Mouse (Mus musculus) left cerebral cortex, postnatal 25 days (tissue): Measurements from ENCODE around the gene Myo3a. TPM values are rescaled to one million over a fixed set of nuclear protein-coding genes. Genes with fewer than 3 reads are reported as not detected.

Experiments used
- DNase-seq, 2 experiments: peaks; one replicate each; pipeline ENCODE4 v3.0.0; 2022; ENCODE audit warnings: low spot score in 2 of 2, mixed read lengths in 1 of 2
- intact Hi-C: fragments of 180-260 bp; cut with DNase I; formaldehyde crosslinking; loops from one replicate; pipeline ENCODE4 v1.15.1; 2025
- total RNA-seq, 2 experiments: library from RNA; stranded (reverse); gene quantifications; 2 replicates each; pipeline ENCODE4 v1.2.3; 2021

Gene Myo3a
- total RNA-seq, 2 experiments from 2014 or later: 0.34 to 0.96 TPM

DNA sequence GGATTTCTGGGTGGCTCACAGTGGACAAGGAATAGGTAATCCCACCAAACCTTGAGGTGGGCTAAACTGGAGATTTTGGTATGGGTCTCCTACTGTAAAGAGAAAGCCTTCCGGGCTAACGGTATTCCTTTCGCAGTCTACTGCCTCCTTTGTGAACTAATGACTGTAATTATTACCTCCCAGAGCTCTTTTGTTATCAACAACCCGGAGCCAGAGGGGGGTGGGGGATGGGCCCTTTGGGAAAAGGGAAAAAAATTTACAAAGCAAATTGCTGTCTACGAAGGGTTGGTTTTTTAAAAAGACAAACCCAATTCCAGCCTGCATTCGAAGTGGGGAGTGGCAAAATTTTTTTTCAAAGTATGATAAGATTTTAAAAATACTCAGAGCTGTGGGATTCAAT lies 392.7 kb downstream of the Myo3a start:
- no peak for DNase-seq
- intact Hi-C loops: no loop called here

DNA sequence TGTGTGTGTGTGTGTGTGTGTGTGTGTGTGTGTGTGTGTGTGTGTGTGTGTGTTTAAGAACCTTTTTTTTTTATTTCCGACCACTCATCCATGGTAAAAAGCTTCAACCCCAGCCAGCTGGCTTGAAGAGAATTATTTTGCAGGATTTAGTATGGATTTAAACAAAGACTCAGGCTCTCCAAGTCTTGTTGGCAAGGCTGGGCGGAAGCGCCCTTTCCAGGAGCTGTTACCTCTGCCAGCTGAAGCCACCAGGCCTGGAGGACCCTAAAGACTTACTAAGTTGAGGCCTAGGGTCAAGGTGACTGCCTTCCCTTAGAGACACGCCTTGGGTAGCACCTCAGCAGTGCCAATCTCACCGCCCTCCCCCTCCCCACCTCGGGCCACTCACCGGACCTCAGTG lies 393.2 kb downstream of the Myo3a start:
- DNase-seq: no peak
- intact Hi-C loops: no loop called here

DNA sequence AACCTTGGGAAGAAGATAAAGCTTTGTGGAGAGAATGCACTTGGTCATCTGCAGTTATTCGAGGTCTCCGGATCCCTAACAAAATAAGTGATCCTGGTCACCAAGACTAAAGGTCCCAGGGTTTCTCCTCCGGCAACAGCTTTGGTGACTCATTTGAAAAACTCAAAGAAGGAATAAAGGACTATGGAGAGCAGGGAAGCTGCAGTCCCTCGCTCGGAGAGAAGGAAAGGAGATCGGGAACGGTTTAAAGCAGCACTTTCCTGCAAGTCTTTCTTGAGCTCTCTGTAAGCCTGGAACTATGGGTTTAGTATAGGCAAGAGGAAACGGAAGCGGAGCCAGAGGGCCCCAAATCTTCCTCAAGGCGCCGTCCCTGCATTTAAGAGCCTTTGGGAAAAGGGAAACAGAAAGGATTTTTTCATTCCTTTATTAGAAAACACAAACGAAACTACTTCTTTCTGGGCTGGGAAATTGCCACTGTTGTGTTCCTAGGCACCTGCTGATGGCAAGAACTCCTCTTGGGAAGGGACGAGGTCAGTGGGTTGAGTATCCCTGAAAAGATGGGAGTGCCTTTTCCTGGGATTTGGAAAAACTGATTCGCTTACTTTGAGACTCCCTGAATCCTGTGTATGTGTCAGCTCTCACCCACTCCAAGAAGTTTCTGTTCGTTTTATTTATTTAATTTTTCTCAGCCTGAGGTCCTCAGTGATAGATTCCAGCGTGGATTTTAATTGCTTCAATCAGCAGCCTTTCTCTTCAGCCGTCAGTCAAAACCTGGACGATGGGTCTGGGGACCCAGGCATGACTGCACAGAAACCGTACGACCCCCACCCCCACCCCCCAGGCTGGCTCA lies 393.9 kb downstream of the Myo3a start:
- intact Hi-C loops: no loop called here
- DNase-seq: peak; percentile 25 to 26

DNA sequence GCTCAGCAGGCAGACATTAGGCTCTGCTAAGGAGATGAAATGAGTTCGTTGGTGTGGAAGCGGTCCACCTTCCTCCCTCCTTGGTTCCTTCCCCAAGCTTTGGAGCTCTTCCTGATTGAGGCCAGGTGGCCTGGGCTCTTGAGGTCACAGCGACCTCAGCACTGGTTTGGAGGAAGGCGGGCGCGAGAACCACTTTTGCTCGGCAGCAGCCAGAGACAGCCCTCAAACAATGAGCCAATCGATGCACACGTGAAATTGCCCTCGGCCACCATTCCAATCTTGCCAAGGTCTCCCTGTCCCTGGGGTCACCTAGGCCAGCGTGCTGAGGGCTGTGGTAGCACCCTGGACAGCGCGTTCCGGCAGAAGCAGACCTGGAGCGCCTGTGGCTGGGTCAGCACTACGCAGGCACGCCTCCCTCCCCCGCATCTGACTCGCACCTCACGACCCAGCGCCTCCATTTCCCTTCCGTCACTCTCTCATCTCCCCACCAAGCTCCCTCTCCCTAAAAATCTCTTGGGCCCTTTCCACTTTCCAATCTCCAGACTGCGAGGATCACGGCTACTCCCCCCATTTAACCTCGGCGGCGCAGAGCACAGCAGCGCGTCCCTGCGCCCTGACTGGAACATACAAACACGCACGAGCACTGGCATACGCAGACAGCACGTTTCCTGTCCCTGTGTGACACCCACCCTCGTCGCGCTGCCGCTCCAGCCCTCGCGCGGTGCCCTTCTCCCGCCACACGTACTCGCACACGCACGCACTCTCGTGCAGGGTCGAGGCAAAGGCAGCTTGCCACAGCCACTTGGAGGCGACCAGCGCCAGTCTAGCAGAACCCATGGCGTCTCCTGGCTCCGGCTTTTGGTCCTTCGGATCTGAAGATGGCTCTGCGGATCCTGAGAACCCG lies 394.8 kb downstream of the Myo3a start, which contains the start of gene Gad2:
Gene Gad2 (plus strand): TSS at position 378 of the 904 bp plus-strand sequence.
- peak; percentile 18 to 20 for DNase-seq
- intact Hi-C loops: no loop called here

DNA sequence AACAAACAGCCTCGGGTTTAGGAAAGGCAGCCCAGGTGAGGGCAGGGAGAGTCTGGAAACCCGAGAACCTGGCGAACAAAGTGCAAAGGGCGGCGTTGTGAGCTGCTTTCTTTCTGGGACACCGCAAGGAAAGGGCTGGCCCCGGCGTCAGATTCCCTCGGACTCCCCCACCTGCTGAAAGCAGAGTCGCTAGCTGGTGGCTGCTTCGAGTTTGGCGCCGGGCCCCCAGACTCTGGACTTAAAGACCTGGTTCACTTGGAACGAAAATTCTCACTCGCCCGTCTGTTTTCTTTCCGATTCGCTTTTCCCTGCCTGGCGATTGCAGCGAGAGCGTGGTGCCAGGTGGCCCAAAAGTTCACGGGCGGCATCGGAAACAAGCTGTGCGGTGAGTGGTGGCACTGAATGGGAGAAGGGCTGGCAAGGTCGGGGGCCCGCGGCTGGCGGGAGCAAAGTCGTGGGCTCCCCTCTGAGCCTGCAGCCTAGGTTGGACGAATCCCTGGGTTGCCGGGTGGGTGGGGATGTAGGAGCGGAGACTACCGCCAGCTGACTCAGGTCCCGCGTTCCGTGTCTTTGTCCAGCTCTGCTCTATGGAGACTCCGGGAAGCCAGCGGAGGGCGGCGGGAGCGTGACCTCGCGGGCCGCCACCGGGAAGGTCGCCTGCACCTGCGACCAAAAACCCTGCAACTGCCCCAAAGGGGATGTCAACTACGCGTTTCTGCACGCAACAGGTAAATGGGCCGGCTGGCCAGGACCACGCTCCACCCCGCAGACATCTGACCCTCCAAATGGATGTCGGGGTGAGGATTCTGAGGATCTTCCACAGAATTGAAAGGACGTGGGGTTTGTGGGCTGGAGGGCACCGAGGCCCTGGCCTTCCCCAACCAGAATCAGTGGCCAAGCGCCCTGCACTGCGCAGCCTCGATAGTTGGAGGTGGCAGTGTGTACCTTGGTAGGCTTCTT lies 396.1 kb downstream of the Myo3a start:
- peak in 1 of 2 experiments; percentile 6 for DNase-seq
- intact Hi-C loops: loop anchor here (2.0 kb wide), 1 partner anchor 667 kb away; no protein-coding TSS in a partner anchor

DNA sequence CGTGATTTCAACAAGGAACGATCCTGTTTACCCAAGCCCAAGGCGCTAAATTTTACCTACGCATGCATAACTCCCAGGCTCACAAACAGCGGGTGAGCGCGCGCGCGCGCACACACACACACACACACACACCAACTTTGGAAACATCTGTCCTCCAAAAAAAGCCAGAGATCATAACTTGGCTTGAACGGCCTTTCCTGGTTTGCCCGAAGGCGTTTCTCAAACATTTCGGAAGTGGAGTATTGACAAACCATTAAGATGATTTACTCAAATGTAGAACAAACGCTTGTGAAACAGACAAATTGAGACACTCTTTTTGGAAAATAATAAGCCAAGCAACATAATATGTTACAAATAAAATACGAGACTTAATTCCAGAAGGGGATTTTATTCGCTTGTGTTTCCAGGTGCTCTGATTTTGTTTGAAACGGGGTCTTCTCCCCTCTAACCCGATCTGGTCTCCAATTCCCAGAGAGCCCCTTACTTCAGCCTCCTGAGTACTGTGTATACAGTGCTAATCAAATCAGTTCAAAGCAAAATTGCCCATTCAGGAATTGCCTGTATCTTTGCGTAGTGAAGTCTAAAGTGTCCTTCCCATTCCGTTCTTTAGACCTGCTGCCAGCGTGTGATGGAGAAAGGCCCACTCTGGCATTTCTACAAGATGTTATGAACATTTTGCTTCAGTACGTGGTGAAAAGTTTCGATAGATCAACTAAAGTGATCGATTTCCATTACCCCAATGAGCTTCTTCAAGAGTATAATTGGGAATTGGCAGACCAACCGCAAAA lies 397.1 kb downstream of the Myo3a start:
- no peak for DNase-seq
- intact Hi-C loops: loop anchor here (2.0 kb wide), 1 partner anchor 668 kb away; no protein-coding TSS in a partner anchor

DNA sequence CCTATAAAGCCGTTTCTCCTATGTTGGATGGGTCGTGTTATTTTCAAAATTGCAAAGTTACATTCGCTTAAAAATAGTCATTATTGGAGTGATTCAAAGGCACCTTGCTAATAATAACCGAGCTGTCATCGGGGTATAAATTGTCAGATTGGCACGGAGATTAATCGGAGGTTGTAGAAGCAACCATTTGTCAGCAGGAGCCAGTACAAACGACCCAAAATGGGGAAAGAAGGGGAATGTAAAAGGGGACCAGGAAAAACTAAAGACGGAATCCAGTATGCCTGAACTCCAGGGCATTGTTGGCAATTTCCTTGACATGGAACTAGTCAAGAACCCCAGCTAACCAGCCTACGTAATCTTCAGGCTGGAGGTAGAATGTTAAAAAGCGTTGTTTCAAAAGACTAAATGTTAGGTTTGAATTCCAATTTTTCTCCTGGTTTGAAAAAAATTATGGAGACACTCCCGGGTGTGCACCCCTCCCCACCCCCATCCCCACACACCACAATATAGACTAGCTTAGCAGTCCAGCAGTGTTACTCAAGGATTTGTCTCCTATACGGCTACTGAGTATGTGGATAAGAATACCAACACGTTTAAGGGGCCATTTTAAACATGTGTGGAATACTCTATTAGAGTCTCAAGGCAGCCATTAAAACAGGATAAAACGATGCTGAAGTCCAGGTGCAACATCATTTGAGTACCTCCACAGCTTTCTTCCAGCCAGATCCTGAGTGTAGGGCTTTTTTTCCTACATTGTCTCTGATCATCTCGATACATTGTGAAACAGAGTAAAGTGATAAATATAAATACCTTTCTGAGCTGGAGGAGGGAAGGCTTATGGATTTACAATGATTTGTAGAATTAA lies 398.0 kb downstream of the Myo3a start:
- DNase-seq: peak in 1 of 2 experiments; percentile 10
- intact Hi-C loops: loop anchor here (2.0 kb wide), 1 partner anchor 669 kb away; no protein-coding TSS in a partner anchor

DNA sequence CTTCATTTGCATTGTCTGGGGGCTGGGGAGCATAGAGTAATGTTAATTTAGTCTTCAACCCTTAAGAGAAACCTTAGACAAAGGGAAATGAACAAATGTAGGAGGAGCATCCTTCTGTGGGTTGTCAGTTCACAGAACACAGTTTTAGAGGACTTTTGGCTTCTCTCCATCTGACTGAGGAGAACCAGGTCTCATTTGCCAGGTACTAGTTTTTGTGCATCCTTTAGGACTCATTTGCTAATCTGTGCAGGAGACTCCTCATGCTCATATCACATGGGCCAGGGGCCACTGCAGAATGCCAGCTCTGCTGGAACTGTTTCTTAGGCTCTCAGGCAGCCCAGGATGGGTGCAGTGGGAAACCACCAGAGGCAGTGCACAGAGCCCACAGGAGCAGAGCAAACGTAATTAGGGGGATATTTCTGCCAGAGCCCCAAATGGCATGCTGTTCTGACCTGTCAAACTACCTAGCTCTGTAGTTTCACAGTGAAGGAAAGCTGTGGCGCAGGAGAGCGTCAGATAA lies 399.9 kb downstream of the Myo3a start:
- intact Hi-C loops: no loop called here
- DNase-seq: peak in 1 of 2 experiments; percentile 4

DNA sequence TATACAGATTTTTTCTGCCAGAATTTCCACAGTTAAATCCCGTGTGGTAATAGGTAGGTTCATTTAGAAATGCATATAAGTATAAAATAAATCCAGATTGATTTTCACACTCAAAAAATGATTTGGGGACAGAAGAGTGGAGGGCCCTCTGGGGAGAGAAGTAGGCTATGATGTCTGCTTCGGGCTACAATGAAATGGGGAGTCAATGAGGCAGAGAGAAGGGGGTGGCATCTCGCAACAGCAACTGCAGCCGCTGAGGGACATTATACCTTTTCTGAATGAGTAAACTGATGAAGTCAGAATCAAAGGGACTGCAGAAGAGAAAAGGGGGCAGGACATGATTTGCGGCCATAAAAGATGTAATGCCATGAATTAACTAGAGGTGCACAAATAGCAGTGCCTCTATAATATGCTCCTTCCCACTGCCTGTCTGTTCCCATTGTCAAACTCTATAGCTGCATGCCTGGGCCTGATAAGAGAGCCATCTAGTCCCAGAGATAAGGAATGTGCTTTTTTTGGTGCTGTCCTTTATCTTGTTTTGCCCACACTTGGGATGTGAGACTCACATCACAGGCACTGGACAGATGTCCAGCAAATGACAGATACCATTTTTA lies 400.6 kb downstream of the Myo3a start:
- intact Hi-C loops: no loop called here
- DNase-seq: no peak

DNA sequence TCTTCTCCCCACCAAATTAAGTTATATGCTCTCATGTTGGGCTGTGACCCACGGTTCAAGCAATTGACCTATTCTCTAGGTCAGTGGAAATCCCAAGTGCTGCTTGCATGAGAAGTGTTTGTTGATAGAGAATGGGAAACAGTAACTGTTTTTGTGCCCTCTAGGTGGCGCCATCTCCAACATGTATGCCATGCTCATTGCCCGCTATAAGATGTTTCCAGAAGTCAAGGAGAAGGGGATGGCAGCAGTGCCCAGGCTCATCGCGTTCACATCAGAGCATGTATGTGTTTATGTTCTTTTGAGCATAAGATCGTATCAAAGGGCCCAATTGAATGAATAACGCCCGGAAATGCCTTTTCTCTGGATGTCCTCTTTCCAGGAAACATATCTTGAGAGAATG lies 407.5 kb downstream of the Myo3a start:
- DNase-seq: no peak
- intact Hi-C loops: loop anchor here (5.0 kb wide), 1 partner anchor 88 kb away; no protein-coding TSS in a partner anchor

DNA sequence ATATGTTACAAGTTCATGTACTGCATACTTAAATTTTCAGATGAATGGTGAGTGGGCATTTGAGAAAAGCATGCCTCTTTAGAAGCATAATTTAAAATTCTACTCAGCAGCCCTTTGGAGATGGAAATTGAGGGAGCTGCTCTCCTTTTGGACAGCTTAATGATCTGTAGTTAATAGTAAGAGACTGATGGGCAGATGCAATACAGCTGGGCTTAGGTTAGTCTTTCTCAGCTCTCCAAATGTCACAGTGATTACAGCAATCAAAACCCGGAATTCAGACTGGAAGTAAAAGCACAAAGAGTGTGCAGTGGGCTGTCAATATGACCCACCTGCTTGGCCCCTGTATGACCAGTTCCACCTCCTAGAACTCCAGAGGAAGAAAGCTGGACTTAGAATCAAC lies 418.8 kb downstream of the Myo3a start:
- intact Hi-C loops: no loop called here
- DNase-seq: no peak

DNA sequence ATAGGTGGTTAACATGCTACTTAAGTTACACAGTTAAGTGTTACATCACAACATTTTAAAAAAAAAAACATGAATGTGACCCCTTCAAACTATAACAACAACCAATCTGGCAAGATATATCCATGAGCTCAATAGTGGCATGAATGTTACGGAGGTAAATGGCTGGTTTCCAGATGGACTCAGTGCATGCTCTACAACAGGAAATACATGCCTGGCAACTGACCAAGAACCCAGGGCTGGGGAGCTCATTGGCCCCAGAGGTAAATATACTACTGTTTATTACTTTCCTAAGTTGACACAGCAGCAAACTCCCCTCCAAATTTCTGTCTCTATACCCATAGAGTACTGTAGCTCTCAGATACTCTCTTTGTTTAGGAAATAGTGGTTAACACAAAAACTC lies 421.1 kb downstream of the Myo3a start:
- DNase-seq: no peak
- intact Hi-C loops: no loop called here

DNA sequence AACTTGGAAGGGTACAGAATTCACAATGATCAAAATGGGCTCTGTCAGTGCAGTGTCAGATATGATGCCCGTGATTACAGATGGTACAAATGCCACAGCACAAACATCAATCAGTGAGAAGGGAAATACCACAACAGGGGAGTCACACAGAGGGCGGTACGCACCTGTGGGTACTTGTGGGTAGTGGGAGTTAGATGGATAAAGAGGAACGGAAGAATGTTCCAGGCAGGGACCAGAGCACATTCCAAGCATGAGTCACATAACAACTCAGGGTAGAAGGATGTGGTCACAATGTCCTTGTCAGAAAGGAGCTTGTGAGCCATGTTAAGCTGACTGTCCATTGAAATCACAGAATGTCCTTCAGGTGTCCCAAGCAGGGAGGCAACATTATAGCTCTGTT lies 424.5 kb downstream of the Myo3a start:
- no peak for DNase-seq

DNA sequence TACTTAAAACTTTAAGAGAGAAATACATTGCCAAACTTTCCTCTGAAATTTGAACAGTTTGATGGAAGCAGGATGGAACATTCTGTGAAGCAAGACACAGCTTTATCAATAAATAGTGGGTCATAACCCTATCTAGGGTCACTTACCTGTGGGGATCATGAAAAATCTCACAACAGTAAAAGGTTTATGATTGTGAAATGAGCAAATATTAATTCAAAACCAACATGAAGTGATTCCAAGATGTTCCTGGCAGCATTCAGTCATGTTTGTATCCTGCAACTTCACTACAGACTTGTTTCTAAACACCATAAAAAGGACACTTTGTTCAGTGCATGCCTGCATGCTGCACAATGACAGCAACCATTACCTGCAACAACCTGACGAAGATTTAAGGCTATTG lies 436.4 kb downstream of the Myo3a start:
- no peak for DNase-seq
- intact Hi-C loops: no loop called here

More for the DNA sequence above, 424.5 kb downstream of the Myo3a start:
- intact Hi-C loops: no loop called here
